Mouse (Mus musculus) frontal cortex, postnatal 14 days (tissue): ENCODE results near the gene Ccdc105.
A peak's percentile ranks its signal among the peaks of the same experiment; 100 is the strongest.

Experiments used
- DNase-seq, 2 experiments: peaks; one replicate each; pipeline ENCODE4 v3.0.0; 2022; ENCODE audit warnings: low spot score in 2 of 2

Gene Ccdc105

GRCm38 (mm10) chr10:78752452-78753191 is at the start of gene Ccdc105:
Gene Ccdc105, minus strand, starts transcription at chr10:78753065.
- DNase-seq: peak; percentile 72 to 77

GRCm38 (mm10) chr10:78801449-78801848 is 48.6 kb upstream of the Ccdc105 start:
- no peak for DNase-seq

DNA sequence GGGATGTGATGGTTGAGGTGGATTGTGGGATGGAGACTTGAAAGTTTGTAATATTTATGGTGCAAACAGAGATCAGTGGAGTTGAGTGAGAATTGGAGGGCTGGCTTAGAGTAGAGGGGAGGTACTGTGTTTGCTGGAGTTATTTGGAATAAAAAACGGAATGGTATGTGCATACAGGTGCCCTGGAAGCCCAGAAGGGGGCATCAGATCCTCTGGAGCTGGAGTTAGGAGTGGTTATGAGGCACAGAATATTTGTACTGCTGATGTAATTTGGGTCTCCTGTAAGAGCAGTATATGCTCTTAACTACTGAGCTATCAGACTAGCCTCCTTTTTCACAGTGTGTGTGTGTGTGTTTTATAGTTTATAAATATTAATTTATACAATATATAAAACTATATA is 37.7 kb upstream of the Ccdc105 start:
- no peak for DNase-seq

DNA sequence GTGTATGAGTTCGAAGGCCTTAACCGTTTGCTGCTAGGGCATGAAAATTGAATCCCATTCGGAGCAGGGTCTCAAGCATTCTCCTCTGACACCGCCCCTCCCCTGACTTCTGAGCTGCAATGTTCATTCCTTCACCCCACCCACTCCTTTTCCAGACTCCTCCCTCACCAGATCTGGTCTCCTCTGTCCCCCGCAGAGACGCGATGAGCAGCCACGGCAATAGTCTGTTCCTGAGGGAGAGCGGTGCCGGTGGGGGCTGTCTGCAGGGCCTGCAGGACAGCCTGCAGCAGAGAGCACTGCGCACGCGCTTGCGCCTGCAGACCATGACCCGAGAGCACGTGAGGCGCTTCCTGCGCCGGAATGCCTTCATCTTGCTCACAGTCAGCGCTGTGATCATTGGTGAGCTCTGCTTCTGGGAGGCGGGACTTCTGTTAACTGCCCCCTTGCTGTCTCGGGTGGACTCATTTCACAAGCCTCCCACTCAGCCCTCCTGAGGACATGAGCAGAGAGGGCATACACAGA is 34.8 kb upstream of the Ccdc105 start:
- DNase-seq: peak; percentile 82 to 89

DNA sequence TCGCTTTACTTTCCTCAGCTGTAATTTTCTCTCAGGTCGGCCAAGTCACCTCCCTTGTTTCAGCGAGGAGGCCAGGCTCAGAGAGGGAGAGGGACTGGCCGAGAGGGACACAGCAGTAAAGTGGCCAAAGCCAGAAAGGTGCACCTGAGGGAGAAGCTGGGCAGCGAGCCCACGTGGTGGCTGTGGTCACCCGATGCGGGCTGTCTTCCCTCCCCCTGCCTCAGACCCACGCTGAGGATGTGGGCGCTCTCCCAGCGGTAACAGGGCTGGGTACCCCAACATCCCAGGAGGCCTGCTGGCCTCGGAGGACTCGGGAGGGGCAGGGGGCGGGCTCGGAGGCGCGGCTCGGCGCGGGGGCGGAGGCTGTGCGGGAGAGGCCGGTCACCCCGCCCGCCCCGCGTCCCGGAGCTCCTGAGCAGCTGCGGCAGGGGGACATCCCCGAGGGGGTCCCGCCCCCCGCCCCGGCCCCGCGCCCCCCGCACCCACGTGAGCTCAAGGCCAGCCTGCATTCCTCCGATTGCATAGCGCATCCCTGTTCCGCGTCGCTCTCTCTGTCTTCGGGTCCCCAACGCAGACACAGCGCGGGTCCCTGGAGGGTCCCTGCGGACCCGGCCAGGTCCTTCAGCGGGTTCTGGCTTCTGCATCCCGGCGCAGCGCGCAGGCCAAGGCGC is 27.3 kb upstream of the Ccdc105 start, which contains the start of gene Slc1a6:
Gene Slc1a6, plus strand, starts transcription at position 516 of the 671 bp plus-strand sequence.
- DNase-seq: peak in 1 of 2 experiments; percentile 14

- DNase-seq: no peak
Measured at GRCm38 (mm10) chr10:78779527-78779926, 26.7 kb upstream of the Ccdc105 start.

DNA sequence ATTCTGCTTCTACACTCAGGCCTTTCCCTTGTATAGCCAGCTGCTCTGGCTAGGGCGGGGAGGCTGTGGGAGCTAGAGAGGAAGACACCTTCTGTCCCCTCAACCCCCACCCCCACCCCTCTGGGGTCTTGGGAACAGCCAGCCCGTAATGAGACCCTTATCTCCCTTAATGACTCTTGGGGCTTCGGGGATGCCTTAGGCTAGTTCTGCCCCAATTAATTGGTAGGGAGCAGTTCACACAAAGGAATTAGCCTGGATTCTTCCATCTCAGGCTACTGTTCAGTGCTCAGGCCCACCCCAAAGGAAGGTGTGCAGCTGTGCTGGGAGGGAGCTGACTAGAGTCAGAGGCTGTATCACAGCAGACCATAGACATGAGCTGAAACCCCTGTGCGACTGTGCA is 23.0 kb upstream of the Ccdc105 start:
- DNase-seq: no peak

DNA sequence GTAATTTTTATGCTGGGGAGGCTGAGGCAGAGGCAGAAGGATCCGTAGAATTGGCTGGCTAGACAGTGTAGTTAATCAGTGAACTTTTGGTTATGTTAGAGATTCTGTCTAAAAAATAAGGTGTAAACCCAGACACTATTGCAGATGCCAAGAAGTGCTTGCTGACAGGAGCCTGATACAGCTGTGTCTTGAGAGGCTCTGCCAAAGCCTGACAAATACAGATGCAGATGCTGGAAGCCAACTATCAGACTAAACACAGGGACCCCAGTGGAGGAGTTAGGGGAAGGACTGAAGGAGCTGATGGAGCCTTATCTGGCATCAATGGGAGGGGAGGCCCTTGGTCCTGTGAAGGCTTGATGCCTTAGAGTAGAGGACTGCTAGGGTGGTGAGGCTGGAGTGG is 12.7 kb upstream of the Ccdc105 start:
- DNase-seq: no peak

- DNase-seq: peak; percentile 71 to 82
Measured at GRCm38 (mm10) chr10:78756021-78756420, 3.2 kb upstream of the Ccdc105 start.

DNA sequence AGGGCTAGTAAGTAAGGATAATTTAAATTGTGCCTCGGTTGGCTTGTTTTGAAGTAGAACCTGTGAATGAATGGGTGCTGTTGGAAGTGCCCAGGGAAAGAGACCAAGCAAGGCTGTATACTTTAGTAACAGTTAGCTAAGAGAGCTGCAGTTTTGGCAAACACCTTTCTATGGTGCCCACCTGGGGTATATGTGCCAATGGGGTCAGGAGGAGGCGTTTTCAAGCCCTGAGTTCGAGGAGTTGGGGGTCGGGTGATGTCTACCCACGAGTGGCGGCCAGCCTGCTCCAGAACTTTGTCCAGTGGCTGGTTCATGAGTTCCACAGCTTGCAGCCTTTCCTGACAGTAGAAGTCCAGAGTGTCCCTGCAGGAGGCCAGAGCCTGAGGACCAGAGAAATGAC is 3.9 kb downstream of the Ccdc105 start:
- DNase-seq: no peak

DNA sequence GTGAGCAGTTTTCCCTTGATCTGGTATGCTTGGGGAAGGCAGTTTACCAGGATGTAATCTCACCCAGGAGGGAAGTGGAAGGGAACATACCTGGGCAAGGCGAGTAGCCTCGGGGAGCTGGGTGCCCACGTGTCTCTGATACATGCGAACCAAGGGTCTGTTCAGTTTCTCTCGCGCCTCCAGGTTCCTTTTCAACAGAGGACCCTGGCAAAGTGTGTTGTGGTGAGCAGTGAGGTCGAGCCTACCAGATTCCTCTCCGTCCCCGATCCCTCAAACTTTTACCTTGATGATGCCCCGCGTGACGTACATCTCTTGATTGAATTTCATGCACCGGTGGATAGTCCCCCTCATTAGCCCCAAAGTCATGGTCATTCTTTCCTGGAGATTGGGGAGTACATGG is 4.7 kb downstream of the Ccdc105 start:
- DNase-seq: no peak

- DNase-seq: peak in 1 of 2 experiments; percentile 27
Measured at GRCm38 (mm10) chr10:78747035-78747721, 5.7 kb downstream of the Ccdc105 start.

DNA sequence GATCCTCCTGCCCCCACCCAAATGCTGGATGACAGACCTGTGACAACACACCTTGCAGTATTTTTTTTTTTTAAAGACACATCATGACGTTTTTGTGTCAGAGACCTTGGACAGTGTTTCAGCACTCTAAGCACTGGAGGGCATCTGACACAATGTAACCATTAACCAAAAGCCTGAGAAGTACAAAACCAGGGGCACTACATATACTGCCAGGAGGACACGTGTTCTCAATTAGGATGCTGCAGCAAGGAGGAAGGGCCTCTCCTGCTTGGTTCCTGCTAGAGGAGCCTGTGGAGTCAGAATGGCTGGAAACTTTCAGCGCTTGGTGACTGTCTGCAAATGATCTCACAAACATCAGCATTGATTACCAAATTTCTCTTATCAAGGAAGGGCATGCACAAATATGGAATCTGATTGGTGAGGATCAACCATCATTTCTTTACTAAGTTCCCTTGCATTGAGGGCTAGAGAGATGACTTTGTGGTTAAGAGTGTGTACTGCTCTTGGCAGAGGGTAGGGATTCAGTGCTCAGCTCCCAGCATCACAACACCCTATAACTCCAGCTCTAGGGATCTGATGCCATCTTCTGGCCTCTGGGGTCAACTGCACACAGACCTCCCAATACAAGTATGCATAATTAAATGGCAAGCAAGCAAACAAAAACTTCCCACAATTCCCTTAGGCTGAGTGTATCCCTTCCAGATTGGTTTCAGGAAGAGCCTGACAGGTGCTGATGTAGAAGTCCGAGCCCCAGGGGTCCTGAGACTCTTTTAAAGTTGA is 7.2 kb downstream of the Ccdc105 start:
- DNase-seq: no peak

GRCm38 (mm10) chr10:78743721-78744120 is 9.1 kb downstream of the Ccdc105 start:
- DNase-seq: no peak

GRCm38 (mm10) chr10:78739821-78740220 is 13.0 kb downstream of the Ccdc105 start:
- DNase-seq: no peak

DNA sequence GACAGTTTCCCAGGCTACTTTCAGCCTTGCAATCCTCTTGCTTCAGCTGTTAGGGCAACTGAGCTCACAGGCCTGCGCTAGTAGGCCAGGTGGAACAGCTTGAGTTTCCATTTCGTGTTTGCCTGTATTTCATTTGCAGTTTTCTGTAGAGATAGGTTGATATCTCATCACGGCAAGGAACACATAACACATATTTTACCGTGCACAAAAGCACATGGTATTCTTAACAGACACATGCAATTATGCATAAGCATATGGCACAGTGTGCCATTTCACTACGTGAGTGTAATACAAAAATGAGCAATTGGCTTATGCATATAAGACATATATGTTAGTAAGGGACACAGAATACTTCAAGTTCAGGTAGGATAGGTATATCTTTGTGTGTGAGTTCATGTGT is 25.0 kb downstream of the Ccdc105 start:
- no peak for DNase-seq

GRCm38 (mm10) chr10:78727035-78727434 is 25.8 kb downstream of the Ccdc105 start:
- no peak for DNase-seq

DNA sequence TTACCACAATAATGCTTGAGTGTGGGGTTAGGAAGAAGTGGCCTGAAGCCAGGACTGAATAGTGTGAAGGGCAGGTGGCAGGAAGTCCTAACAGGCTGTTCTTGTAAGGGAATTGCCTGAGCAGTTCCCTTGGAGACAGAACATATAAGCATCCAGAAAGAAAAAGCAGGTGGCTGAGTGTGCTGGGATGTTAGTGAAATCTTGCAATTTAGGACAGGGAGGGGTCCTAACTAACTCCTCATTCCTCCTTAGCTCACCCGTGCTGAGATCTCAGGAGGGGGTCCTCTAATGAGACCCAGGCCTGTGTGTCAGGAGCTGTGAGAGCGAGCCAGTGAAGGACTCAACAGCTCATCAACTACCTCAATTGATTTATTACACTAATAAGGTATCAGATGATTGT is 29.4 kb downstream of the Ccdc105 start:
- no peak for DNase-seq

- DNase-seq: peak; percentile 15 to 28
Measured at GRCm38 (mm10) chr10:78722654-78723053, 30.2 kb downstream of the Ccdc105 start.

GRCm38 (mm10) chr10:78722036-78722435 is 30.8 kb downstream of the Ccdc105 start:
- no peak for DNase-seq

DNA sequence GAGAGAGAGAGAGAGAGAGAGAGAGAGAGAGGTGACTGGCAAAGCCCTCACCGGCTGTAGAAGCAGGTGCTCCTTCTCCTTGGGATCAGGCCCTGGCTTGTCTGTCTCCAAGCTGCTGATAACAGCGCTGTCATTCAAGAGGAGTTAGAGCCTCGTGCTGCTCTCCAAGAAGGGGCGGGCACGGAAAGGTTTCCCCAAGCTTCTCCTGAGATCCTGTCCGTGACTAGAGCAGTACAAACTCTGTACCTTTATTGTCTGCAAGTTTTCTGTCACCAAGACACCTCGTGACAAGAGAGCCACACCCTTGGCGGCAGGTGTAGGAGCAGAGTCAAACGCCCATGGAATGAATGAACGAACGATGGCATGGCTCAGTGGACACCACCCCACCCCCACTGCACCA is 34.8 kb downstream of the Ccdc105 start, which contains the start of gene Casp14:
Gene Casp14, minus strand, starts transcription at position 239 of the 400 bp plus-strand sequence.
- DNase-seq: no peak
